Mouse (Mus musculus): ENCODE measurements around the gene Olfr657. TPM values are rescaled to one million over a fixed set of nuclear protein-coding genes. Genes with fewer than 3 reads are reported as not detected.

Gene Olfr657
- not detected in 2 replicates for polyA plus RNA-seq (2012; rRNA removed; ENCODE audit: low replicate concordance)

DNA sequence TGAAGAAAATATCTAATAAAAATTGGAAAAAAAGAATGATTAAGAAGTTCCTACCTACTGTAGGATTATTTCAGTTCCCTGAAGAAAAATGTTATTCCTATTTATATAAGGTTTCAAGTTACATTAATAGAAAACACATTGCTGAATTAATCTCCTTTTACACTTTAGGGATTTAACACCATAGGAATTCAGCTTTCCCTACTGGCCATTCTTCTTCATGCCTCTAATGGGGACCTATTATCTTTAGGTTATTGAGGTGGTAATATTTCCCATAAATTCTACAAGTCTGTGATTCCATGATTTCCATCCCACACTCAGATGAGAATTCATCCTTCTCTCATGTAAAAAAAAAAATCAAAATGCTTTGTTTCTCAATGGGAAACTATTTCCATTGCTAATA is at the start of gene Olfr657:
Gene Olfr657 (plus strand): TSS at position 301 of the 400 bp plus-strand sequence.

DNA sequence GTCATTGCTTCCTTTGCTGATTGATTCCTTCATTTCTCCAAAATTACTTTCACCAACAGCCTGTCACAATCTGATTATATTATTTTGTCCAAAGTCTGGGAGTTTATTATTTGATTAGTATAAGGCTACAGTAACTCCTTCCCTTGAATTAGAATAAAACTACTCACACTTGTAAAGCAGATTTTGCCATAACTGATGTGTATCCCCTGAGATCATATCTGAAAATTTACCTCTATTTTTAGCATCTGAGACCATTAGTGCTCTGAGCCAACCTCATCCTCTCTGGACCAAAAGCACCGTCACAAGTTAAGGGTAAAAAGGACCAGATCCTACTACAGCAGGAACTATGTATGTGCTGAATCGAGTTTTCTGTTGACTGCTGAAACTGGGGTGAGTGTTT is 47.6 kb upstream of the Olfr657 start, which contains the start of gene Olfr653:
Gene Olfr653 (plus strand): TSS at position 301 of the 400 bp plus-strand sequence.

DNA sequence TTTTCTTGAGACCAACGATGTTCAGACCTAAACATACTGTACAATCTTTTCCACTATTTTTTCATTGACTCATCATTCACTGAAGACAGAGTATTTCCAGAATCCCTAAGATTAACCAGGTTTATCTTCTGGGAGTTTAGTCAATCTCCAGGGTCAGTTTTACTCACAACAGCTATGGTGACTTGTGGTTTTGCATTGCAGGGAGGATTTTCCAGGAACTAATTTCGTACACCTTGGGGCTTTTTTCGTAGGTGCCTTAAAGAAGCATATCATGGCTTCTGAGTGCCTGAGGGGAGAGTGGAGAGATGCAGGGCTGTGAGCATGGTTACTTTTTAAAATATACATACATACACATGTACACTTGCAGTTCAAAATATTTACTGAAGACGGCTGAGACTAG is 37.9 kb upstream of the Olfr657 start, which contains the start of gene Olfr654:
Gene Olfr654 (plus strand): TSS at position 301 of the 400 bp plus-strand sequence.

DNA sequence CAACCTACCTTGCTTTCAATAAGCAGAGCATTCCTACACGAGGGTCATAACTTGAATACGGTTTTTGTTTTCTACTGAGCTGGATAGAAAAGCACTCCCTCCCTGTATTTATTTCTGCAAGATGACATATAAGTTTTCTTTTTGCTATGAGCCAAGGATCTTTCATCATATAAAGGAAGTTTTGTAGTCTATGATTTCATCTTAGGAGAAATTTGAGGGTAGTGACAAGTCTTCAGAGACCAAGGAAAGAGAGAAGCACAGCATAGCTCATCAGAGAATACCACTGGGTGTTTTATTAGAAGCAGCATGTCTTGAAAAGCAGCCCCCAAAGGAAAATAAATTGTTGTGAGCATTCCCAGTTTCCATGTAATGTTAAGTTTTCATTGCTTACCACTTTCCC is 22.9 kb upstream of the Olfr657 start, which contains the start of gene Olfr655:
Gene Olfr655 (minus strand): TSS at position 101 of the 400 bp plus-strand sequence.

DNA sequence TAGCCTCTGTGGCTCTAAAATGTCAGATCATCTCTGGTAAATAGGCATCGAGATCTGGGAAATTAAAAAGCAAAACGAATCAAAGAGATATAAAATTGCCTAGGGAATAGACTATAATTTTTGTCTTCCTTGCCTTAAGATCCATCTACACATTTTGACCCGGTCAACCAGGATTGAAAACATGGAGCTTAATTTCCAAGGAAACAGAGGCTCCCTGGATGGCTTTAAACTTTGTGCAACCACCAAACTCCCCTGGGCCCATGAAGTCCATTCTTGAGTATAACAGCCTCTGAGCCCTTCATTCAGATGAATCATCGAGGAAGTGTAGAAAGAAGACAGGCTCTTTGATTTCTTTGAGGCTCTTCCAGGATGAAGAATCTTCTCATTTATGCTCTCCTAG is 10.9 kb upstream of the Olfr657 start, which contains the start of gene Olfr656:
Gene Olfr656 (plus strand): TSS at position 301 of the 400 bp plus-strand sequence.

DNA sequence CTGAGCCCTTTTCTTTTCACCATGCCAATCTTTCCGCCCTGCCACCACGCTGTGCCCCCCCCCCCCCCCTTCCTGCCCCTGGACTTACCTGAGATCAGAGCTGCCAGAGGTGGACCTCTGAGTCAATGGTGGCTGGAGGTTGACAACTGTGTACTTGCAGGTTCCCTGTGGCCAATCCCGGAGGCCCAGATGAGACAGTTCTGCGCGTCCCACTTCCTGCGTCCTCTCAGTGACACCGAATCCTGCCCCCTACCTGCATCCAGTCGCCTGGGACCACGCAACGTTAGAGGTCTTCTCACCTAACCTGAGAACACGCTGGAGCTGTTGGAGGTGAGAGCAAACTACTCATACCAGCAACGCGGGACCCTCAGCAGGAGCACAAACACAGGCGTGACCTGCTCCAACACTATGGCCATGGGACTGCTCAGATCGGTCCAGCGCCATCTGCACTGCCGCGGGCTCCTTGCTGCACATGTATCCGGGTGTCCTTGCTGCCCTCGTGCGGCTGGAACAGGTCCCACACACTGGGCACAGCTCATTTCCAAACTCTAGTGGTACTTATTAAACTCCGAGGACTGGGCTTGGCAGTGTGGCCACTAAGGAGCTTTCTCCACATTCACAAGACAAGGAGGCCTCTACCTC is 22.4 kb downstream of the Olfr657 start, which contains the start of gene Olfr658:
Gene Olfr658 (minus strand): TSS at position 465 of the 642 bp plus-strand sequence.

DNA sequence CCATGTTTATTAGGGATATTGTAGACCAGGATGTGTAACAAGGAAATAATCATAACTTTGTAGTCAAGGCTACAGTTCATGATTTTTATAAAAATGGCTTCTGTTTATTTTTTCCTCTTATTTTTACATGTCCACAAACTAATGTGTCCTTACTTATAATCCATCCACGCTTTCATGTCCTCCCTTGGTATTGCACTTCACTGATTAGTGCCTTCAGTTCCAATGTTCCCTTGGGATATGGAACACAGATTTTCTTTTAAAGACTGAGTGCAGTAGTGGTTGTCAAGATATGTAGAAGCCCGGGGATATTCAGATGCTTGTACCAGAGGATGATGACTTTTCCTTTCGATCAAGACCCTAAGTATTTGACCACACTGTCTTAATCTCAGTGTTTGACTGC is 41.9 kb downstream of the Olfr657 start, which contains the start of gene Olfr659:
Gene Olfr659 (plus strand): TSS at position 301 of the 400 bp plus-strand sequence.

DNA sequence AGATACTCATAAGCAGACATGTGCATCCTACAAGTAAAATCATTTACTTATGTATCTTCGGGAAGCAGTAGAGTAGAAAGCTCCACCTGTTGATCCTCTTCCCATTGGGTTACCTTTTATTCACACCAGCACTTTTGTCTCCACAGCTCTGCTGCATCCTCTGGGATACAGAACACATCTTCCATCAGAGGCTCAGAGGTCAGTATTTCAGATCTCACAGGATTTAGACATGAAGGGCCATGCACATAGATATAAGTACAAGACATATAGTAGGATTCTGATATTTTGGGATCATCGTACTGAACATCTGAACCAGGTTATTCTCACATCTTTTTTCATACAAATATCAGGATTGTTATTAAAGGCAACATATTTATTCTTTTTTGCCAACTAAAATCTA is 61.6 kb downstream of the Olfr657 start, which contains the start of gene Olfr661:
Gene Olfr661 (plus strand): TSS at position 301 of the 400 bp plus-strand sequence.

Other genes with a start within 250 kb of the Olfr657 start
- not detected in 2 replicates for gene Trim30c, start 224.0 kb upstream of the Olfr657 start, polyA plus RNA-seq (2012; rRNA removed; ENCODE audit: low replicate concordance)
- gene Trim30a, start 159.6 kb upstream of the Olfr657 start, polyA plus RNA-seq (2012; rRNA removed; ENCODE audit: low replicate concordance), result 0.40 and 0.83 TPM in 2 replicates
- 2.6 TPM in 2 replicates for gene Trim30d, start 116.9 kb upstream of the Olfr657 start, polyA plus RNA-seq (2012; rRNA removed; ENCODE audit: low replicate concordance)
- not detected in 2 replicates for gene Olfr651, start 74.7 kb upstream of the Olfr657 start, polyA plus RNA-seq (2012; rRNA removed; ENCODE audit: low replicate concordance)
- not detected in 2 replicates for gene Olfr652, start 63.9 kb upstream of the Olfr657 start, polyA plus RNA-seq (2012; rRNA removed; ENCODE audit: low replicate concordance)
- gene Olfr653, start 47.5 kb upstream of the Olfr657 start, polyA plus RNA-seq (2012; rRNA removed; ENCODE audit: low replicate concordance), result not detected in 2 replicates
- gene Olfr654, start 37.8 kb upstream of the Olfr657 start, polyA plus RNA-seq (2012; rRNA removed; ENCODE audit: low replicate concordance), result not detected in 2 replicates
- not detected in 2 replicates for gene Olfr655, start 23.0 kb upstream of the Olfr657 start, polyA plus RNA-seq (2012; rRNA removed; ENCODE audit: low replicate concordance)
- gene Olfr656, start 10.8 kb upstream of the Olfr657 start, polyA plus RNA-seq (2012; rRNA removed; ENCODE audit: low replicate concordance), result not detected in 2 replicates
- gene Olfr658, start 22.5 kb downstream of the Olfr657 start, polyA plus RNA-seq (2012; rRNA removed; ENCODE audit: low replicate concordance), result 0.11 TPM in 1 of 2 replicates, not detected in the other
- gene Olfr659, start 42.0 kb downstream of the Olfr657 start, polyA plus RNA-seq (2012; rRNA removed; ENCODE audit: low replicate concordance), result not detected in 2 replicates
- not detected in 2 replicates for gene Olfr661, start 61.7 kb downstream of the Olfr657 start, polyA plus RNA-seq (2012; rRNA removed; ENCODE audit: low replicate concordance)
- not detected in 2 replicates for gene Usp17le, start 152.7 kb downstream of the Olfr657 start, polyA plus RNA-seq (2012; rRNA removed; ENCODE audit: low replicate concordance)
- gene Usp17lb, start 217.8 kb downstream of the Olfr657 start, polyA plus RNA-seq (2012; rRNA removed; ENCODE audit: low replicate concordance), result not detected in 2 replicates
- gene Usp17la, start 232.2 kb downstream of the Olfr657 start, polyA plus RNA-seq (2012; rRNA removed; ENCODE audit: low replicate concordance), result not detected in 2 replicates